Mouse (Mus musculus): ENCODE measurements around the gene Epha2.

- TF ChIP-seq CTCF (IDR thresholded peaks at IDR 0.05) (no peak), EP300 (IDR thresholded peaks at IDR 0.05) (peak; percentile 55; the same call in 1 of the 2 replicates)
Observed at GRCm38 (mm10) chr4:141274485-141275341, 26.3 kb upstream of the Epha2 start.

Data from lung, postnatal 0 days (tissue).